ENCODE assay signal across 8 mouse cellular contexts in the genomic region with DNA sequence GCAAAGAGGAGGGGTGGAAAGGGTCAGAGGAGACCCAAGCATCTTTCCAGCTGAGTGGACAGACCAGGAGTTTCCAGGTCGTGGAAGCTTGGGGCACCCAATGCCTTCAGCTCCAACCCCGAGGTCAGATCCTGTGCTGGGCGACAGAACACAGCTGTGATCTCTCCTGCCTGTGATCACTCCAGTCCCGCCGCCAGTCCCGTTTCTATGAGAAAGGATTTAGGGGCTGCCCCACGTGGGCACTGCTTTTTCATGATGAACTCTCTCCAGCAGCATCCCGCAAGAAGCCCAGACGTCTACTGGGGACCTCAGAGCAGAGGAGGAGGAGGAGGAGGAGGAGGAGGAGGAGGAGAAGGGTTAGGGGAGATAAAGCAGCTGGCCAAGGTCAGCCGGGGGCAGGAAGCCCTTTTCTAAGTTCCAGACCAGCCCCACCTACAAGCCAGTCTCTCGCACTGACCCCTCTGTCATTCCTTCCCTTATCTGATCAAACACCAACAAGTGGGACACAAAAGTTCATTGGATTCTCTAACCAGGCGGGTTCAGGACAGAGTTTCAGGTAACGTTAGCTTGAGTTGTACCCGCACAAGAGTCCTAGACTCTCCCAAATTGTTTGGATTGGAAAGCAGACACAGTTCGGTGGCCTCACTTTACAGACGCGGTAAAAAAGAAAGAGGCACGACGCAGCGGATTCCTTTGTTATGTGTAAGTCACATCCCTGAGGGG. TPM values are rescaled to one million over a fixed set of nuclear protein-coding genes. Genes with fewer than 3 reads are reported as not detected.
A peak's percentile ranks its signal among the peaks of the same experiment; 100 is the strongest.
DNase-seq lines count a peak whose midpoint lies in the region; ATAC-seq and TF ChIP-seq lines count a peak whose summit lies in the region.

No protein-coding gene starts in this region.

- H3K27ac ChIP-seq in heart, embryonic 15.5 days: peak overlapping the region; percentile 92
- no peak overlapping the region for H3K27ac ChIP-seq in liver, embryonic 14.5 days
- no peak overlapping the region for H3K27ac ChIP-seq in neural tube, embryonic 14.5 days (ENCODE audit: low read depth, low read length)

- no peak for TF ChIP-seq EP300 in liver, embryonic 14.5 days (IDR thresholded peaks at IDR 0.05; ENCODE audit: low read depth)

- H3K9ac ChIP-seq in heart, embryonic 15.5 days: peak overlapping the region; percentile 80
- H3K9ac ChIP-seq in liver, embryonic 14.5 days (replicated peaks): no peak overlapping the region
- H3K9ac ChIP-seq in neural tube, embryonic 14.5 days (replicated peaks; ENCODE audit: low read depth, low read length): peak overlapping the region; percentile 44; the same call in 1 of the 2 replicates

- peak overlapping the region; percentile 78 for H3K4me2 ChIP-seq in heart, embryonic 15.5 days
- H3K4me2 ChIP-seq in liver, embryonic 14.5 days (ENCODE audit: low read depth): peak overlapping the region; percentile 74
- peak overlapping the region; percentile 79 for H3K4me2 ChIP-seq in neural tube, embryonic 14.5 days (ENCODE audit: low read depth, low read length)

- ATAC-seq in CD4-positive, CD25-positive, alpha-beta regulatory T cell, adult 4 months: no peak
- no peak for ATAC-seq in heart, embryonic 15.5 days (replicated peaks; ENCODE audit: insufficient number of reproducible peaks, insufficient read depth, low FRiP score, low read depth)
- ATAC-seq in liver, embryonic 14.5 days (ENCODE audit: insufficient read depth): no peak
- ATAC-seq in neural tube, embryonic 14.5 days (ENCODE audit: low read depth): peak; percentile 6

- WGBS in heart, embryonic 15.5 days: under 1% methylated on average over 20 of the region's 20 CpGs
- 4% methylated on average over 20 of the region's 20 CpGs for WGBS in liver, embryonic 14.5 days (ENCODE audit: insufficient replicate concordance)
- WGBS in neural tube, embryonic 14.5 days: under 1% methylated on average over 20 of the region's 20 CpGs

- peaks cover 12% of the 10 kb centered on the region; the same call in 1 of the 2 replicates for H3K36me3 ChIP-seq in heart, embryonic 15.5 days
- H3K36me3 ChIP-seq in liver, embryonic 14.5 days (replicated peaks; ENCODE audit: control insufficient read depth, insufficient read depth, low read depth): no peaks in the 10 kb centered on the region
- H3K36me3 ChIP-seq in neural tube, embryonic 14.5 days (ENCODE audit: control insufficient read depth, insufficient read depth, low read length): no peaks in the 10 kb centered on the region

- DNase-seq in CD4-positive, CD25-positive, alpha-beta regulatory T cell, adult 2 months (ENCODE audit: low read depth, low spot score): peak; percentile 12
- DNase-seq in NIH3T3 (ENCODE audit: low read depth) (peak; percentile 16), adipocyte (ENCODE audit: low spot score) (no peak)
- no peak for DNase-seq in liver, embryonic 14.5 days (ENCODE audit: low read depth in 3 of 3, low spot score in 3 of 3)
- no peak for DNase-seq in cerebellum, adult 9-11 months

- peak overlapping the region; percentile 77 for H3K4me3 ChIP-seq in heart, embryonic 15.5 days
- H3K4me3 ChIP-seq in liver, embryonic 14.5 days (ENCODE audit: insufficient read depth in 1 of 2, low read depth in 2 of 2, low read length in 2 of 2): peak overlapping the region; percentile 59 to 60
- H3K4me3 ChIP-seq in neural tube, embryonic 14.5 days (ENCODE audit: low read depth, low read length): peak overlapping the region; percentile 42

- H3K27me3 ChIP-seq in heart, embryonic 15.5 days: no peaks in the 10 kb centered on the region
- no peaks in the 10 kb centered on the region for H3K27me3 ChIP-seq in liver, embryonic 14.5 days (ENCODE audit: control insufficient read depth, insufficient read depth, low read length)
- H3K27me3 ChIP-seq in neural tube, embryonic 14.5 days (ENCODE audit: control insufficient read depth, insufficient read depth, low read length): no peaks in the 10 kb centered on the region

- peaks cover 24% of the 10 kb centered on the region for H3K4me1 ChIP-seq in heart, embryonic 15.5 days (replicated peaks)
- H3K4me1 ChIP-seq in liver, embryonic 14.5 days (replicated peaks; ENCODE audit: control insufficient read depth in 2 of 2, insufficient read depth in 2 of 2, low read length in 1 of 2): peaks cover 0 to 5% of the 10 kb centered on the region in 2 experiments; a peak in 2 of 4 replicates
- no peaks in the 10 kb centered on the region for H3K4me1 ChIP-seq in neural tube, embryonic 14.5 days (ENCODE audit: control insufficient read depth, insufficient read depth, low read length)

- H3K9me3 ChIP-seq in heart, embryonic 15.5 days (replicated peaks): no peaks in the 10 kb centered on the region
- no peaks in the 10 kb centered on the region for H3K9me3 ChIP-seq in liver, embryonic 14.5 days (ENCODE audit: control insufficient read depth, low read length)
- H3K9me3 ChIP-seq in neural tube, embryonic 14.5 days (ENCODE audit: control insufficient read depth, low read length): no peaks in the 10 kb centered on the region

- no peak for TF ChIP-seq CTCF in liver, embryonic 14.5 days (IDR thresholded peaks at IDR 0.05; ENCODE audit: low read depth)

RNA-seq across cellular contexts. Expression of gene Mfge8, which starts 0.8 kb away (rescaled TPM):
- 10 to 100 TPM; 17.4 to 29.5 TPM for polyA plus RNA-seq in CD4-positive, CD25-positive, alpha-beta regulatory T cell, adult 4 months (2017; shearing (Covaris generic))
- 224 and 246 TPM in 2 replicates for polyA plus RNA-seq in heart, embryonic 15.5 days (2015; fragmentation: Nextera tagmentation; extraction: Ambion mirVana)
- 44.5 and 46.0 TPM in 2 replicates for polyA plus RNA-seq in liver, embryonic 14.5 days (2012; rRNA removed)
- 55.3 and 64.5 TPM in 2 replicates for polyA plus RNA-seq in liver, embryonic 14.5 days (2014; fragmentation: Nextera tagmentation; extraction: Ambion mirVana)
- polyA plus RNA-seq in neural tube, embryonic 14.5 days (2014; fragmentation: Nextera tagmentation; extraction: Ambion mirVana): 94.0 and 122 TPM in 2 replicates

RNA-seq across cellular contexts. Expression of gene Hapln3, which starts 17.3 kb away (rescaled TPM):
- not detected for polyA plus RNA-seq in CD4-positive, CD25-positive, alpha-beta regulatory T cell, adult 4 months (2017; shearing (Covaris generic))
- 0.49 and 0.76 TPM in 2 replicates for polyA plus RNA-seq in heart, embryonic 15.5 days (2015; fragmentation: Nextera tagmentation; extraction: Ambion mirVana)
- 0.11 and 0.17 TPM in 2 replicates for polyA plus RNA-seq in liver, embryonic 14.5 days (2012; rRNA removed)
- 0.11 and 0.29 TPM in 2 replicates for polyA plus RNA-seq in liver, embryonic 14.5 days (2014; fragmentation: Nextera tagmentation; extraction: Ambion mirVana)
- 1.4 and 1.8 TPM in 2 replicates for polyA plus RNA-seq in neural tube, embryonic 14.5 days (2014; fragmentation: Nextera tagmentation; extraction: Ambion mirVana)

Comparison
In these comparisons a context has a peak if more than half of its experiments do, and no peak if none do; other contexts are left out.
1. DNase-seq: peak in CD4-positive, CD25-positive, alpha-beta regulatory T cell, adult 2 months (single experiment) and NIH3T3 (single experiment); none in liver, embryonic 14.5 days (0 of 3), adipocyte (single experiment) and cerebellum, adult 9-11 months (single experiment).
2. Peak in every context shown above with its lines, with median percentiles within 50 percentile points of each other: H3K4me2 ChIP-seq and H3K4me3 ChIP-seq.